Mouse (Mus musculus) C2C12 (cell line): ENCODE measurements at regions not wholly inside any gene's neighbourhood (a gene's known extent, or its start where the extent isn't known, plus 50 kb on each side); places are given as distances from the start of the nearest gene placed in this dataset.

Source experiments
- CEBPB ChIP-seq: IDR thresholded peaks from one replicate; pipeline ENCODE4 v1.6.1; 2011; ENCODE audit warnings: low read depth, mild to moderate bottlenecking, control low read depth, moderate library complexity
- CTCF ChIP-seq: IDR thresholded peaks from one replicate; pipeline ENCODE4 v1.5.1; 2011; ENCODE audit not compliant: control insufficient read depth, insufficient read depth, insufficient read length
- MYOG ChIP-seq: IDR thresholded peaks from one replicate; pipeline ENCODE4 v1.6.1; 2011; ENCODE audit not compliant: control insufficient read depth, insufficient read length; ENCODE audit errors: extremely low read depth
- USF1 ChIP-seq: IDR thresholded peaks from one replicate; pipeline ENCODE4 v1.6.1; 2011; ENCODE audit warnings: low read depth, mild to moderate bottlenecking, control low read depth, moderate library complexity

GRCm38 (mm10) chr3:151949865-151950264 is 112.4 kb upstream of the Ptgfr start:
- TF ChIP-seq CTCF (no peak), USF1 (no peak), CEBPB (no peak), MYOG (no peak)
